Mouse (Mus musculus) liver, postnatal 0 days (tissue): ENCODE data around the gene Tbc1d5. TPM values are rescaled to one million over a fixed set of nuclear protein-coding genes. Genes with fewer than 3 reads are reported as not detected.

Experiments
- ATAC-seq: fragments of 200-750 bp; cut with Nextera tagmentation; 2 replicates; pipeline ENCODE4 v1.8.0; 2017; ENCODE audit warnings: mild to moderate bottlenecking, moderate library complexity
- DNase-seq: peaks from one replicate; pipeline ENCODE4 v3.0.0-alpha.2; 2016
- H3K27ac ChIP-seq: fragments of 300-500 bp; sonication (generic); 2 replicates; pipeline ENCODE4 v1.5.1; 2014; ENCODE audit warnings: antibody characterized with exemption, moderate library complexity, mild to moderate bottlenecking, low read depth
- H3K27me3 ChIP-seq: fragments of 300-500 bp; sonication (generic); 2 replicates; pipeline ENCODE4 v1.6.1; 2014; ENCODE audit warnings: low read length, control low read depth, mixed read lengths; ENCODE audit not compliant: insufficient read depth
- H3K36me3 ChIP-seq: fragments of 300-500 bp; sonication (generic); replicated peaks from 2 replicates; pipeline ENCODE4 v1.6.1; 2014; ENCODE audit warnings: mild to moderate bottlenecking, control low read depth, low read length, moderate library complexity, mixed read lengths; ENCODE audit not compliant: insufficient read depth
- H3K4me1 ChIP-seq: fragments of 300-500 bp; sonication (generic); 2 replicates; pipeline ENCODE4 v1.6.1; 2014; ENCODE audit warnings: antibody characterized with exemption, mild to moderate bottlenecking, control low read depth; ENCODE audit not compliant: insufficient read depth
- H3K4me2 ChIP-seq: fragments of 300-500 bp; sonication (generic); 2 replicates; pipeline ENCODE4 v1.6.1; 2014; ENCODE audit warnings: low read depth, mild to moderate bottlenecking, low read length, moderate library complexity, mixed read lengths
- H3K4me3 ChIP-seq: fragments of 300-500 bp; sonication (generic); 2 replicates; pipeline ENCODE4 v1.5.1; 2014; ENCODE audit warnings: low read depth, low read length
- H3K9ac ChIP-seq: fragments of 300-500 bp; sonication (generic); replicated peaks from 2 replicates; pipeline ENCODE4 v1.6.1; 2014; ENCODE audit warnings: mild to moderate bottlenecking, moderate library complexity
- H3K9me3 ChIP-seq: fragments of 300-500 bp; sonication (generic); 2 replicates; pipeline ENCODE4 v1.6.1; 2016; ENCODE audit warnings: mild to moderate bottlenecking, control low read depth, low read length, mixed read lengths
- CTCF ChIP-seq: sonication (generic); IDR thresholded peaks from 2 replicates; pipeline ENCODE4 v1.5.1; 2016; ENCODE audit warnings: antibody characterized with exemption, low read depth
- EP300 ChIP-seq: IDR thresholded peaks from 2 replicates; pipeline ENCODE4 v1.6.1; 2016; ENCODE audit warnings: antibody characterized with exemption, low read depth, mild to moderate bottlenecking
- WGBS: fragments of 180-500 bp; shearing (Covaris S2); extraction: QIAGEN DNeasy Blood & Tissue Kit; methylation state at CpG from one replicate; pipeline ENCODE4 v1.1.7; 2014; ENCODE audit not compliant: insufficient replicate concordance; 5-methylcytosine and 5-hydroxymethylcytosine counted together
- polyA plus RNA-seq: library from polyadenylated mRNA; unstranded; fragments of >200 nt; fragmentation: Nextera tagmentation; extraction: Ambion mirVana; gene quantifications from 2 replicates; pipeline ENCODE4 v1.2.1, GENCODE M21; 2015

Tbc1d5 gene
- polyA plus RNA-seq, 1 experiment from 2014 or later, result 2.5 TPM

GRCm38 (mm10) chr17:50740804-50741203 is 438.3 kb downstream of the Tbc1d5 start:
- no peak overlapping the region for H3K9ac ChIP-seq
- no peaks in the 10 kb centered on the region for H3K27me3 ChIP-seq
- no peaks in the 10 kb centered on the region for H3K9me3 ChIP-seq
- DNase-seq (no peak), ATAC-seq (no peak)
- H3K36me3 ChIP-seq, result peaks cover 7% of the 10 kb centered on the region
- H3K27ac ChIP-seq, result no peak overlapping the region
- H3K4me2 ChIP-seq, result no peak overlapping the region
- no peak for TF ChIP-seq CTCF
- no peak for TF ChIP-seq EP300
- H3K4me1 ChIP-seq, result peaks cover 5% of the 10 kb centered on the region
- H3K4me3 ChIP-seq, result no peak overlapping the region
- 22% methylated on average over 1 of the region's 1 CpGs for WGBS

DNA sequence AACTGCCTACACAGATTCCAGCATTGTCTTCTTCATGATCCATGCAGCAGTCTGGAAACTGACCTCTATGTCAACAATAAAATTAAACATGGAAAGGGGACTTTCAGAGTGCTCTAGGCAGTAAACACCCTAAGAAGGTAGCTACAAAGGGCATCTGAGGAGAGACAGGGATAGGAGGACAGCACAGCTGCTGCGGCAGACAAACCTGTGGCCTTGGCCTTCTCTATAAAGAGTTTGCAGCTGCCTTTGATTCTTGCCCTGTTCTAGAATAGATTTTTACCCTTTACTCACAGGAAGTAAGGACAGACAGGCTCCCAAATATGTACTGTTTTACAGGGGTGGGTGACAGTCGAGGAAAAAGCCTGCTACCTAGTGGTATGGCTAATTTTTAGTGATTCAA is 440.7 kb downstream of the Tbc1d5 start:
- Histone ChIP-seq H3K27ac (no peak overlapping the region), H3K9me3 (no peaks in the 10 kb centered on the region), H3K36me3 (peaks cover 11% of the 10 kb centered on the region), H3K4me3 (no peak overlapping the region), H3K4me1 (peaks cover 8% of the 10 kb centered on the region), H3K9ac (no peak overlapping the region), H3K4me2 (no peak overlapping the region), H3K27me3 (no peaks in the 10 kb centered on the region)
- DNase-seq (no peak), ATAC-seq (no peak)
- 63% methylated on average over 2 of the region's 2 CpGs for WGBS
- no peak for TF ChIP-seq CTCF
- no peak for TF ChIP-seq EP300

GRCm38 (mm10) chr17:50737068-50737467 is 442.1 kb downstream of the Tbc1d5 start:
- H3K27ac ChIP-seq, result no peak overlapping the region

GRCm38 (mm10) chr17:50735955-50736533 is 443.1 kb downstream of the Tbc1d5 start:
- no peak for ATAC-seq
- Histone ChIP-seq H3K36me3 (peaks cover 4% of the 10 kb centered on the region), H3K27me3 (no peaks in the 10 kb centered on the region), H3K27ac (0 out of 2 replicates have a peak overlapping the region, but pooled peaks have one; percentile 34), H3K4me3 (no peak overlapping the region), H3K9ac (no peak overlapping the region), H3K4me2 (no peak overlapping the region), H3K9me3 (no peaks in the 10 kb centered on the region), H3K4me1 (peaks cover 8% of the 10 kb centered on the region)
- no peak for DNase-seq
- 54% methylated on average over 8 of the region's 8 CpGs for WGBS
- no peak for TF ChIP-seq CTCF
- no peak for TF ChIP-seq EP300

More at GRCm38 (mm10) chr17:50737068-50737467, 442.1 kb downstream of the Tbc1d5 start:
- TF ChIP-seq CTCF (no peak), EP300 (no peak)
- no peak for DNase-seq
- Histone ChIP-seq H3K4me3 (no peak overlapping the region), H3K4me2 (no peak overlapping the region), H3K27me3 (no peaks in the 10 kb centered on the region), H3K36me3 (peaks cover 11% of the 10 kb centered on the region), H3K4me1 (peaks cover 8% of the 10 kb centered on the region), H3K9me3 (no peaks in the 10 kb centered on the region), H3K9ac (no peak overlapping the region)
- ATAC-seq, result no peak
- WGBS, result 30% methylated on average over 2 of the region's 2 CpGs

DNA sequence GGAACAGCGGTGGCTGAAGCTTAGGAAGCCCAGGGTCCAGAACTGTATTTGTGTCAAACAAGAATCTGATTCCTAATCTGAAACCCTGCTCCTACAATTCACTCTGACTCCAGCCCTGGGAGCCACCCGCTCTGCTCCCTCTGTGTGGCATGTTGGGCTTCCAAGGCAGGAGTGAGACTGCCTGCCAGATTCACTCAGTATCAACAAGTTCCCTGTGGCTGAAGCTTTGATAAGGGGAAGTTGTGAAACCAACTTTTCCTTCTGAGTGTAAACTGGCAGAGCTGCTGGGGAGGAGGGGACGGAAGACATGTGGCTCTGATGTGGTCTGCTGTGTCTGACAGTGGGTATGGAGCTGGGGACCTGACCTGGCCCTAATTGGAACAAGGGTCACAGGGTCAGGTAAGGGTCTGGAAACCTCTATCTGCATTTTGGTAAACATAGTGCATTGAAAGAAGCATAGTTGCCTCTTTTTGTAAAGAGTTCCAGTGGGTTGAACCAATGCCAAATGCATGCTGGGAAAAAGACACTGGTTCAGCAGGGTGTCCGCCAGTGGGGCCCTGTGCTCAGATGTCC is 443.7 kb downstream of the Tbc1d5 start:
- WGBS, result 62% methylated on average over 4 of the region's 4 CpGs
- Histone ChIP-seq H3K4me3 (no peak overlapping the region), H3K27ac (0 out of 2 replicates have a peak overlapping the region, but pooled peaks have one; percentile 34), H3K9ac (no peak overlapping the region), H3K9me3 (no peaks in the 10 kb centered on the region), H3K4me1 (peaks cover 8% of the 10 kb centered on the region), H3K36me3 (peaks cover 4% of the 10 kb centered on the region; the same call in 1 of the 2 replicates), H3K4me2 (no peak overlapping the region), H3K27me3 (no peaks in the 10 kb centered on the region)
- TF ChIP-seq CTCF, result no peak
- no peak for TF ChIP-seq EP300
- DNase-seq (no peak), ATAC-seq (peak; percentile 27; the same call in 1 of the 2 replicates)

DNA sequence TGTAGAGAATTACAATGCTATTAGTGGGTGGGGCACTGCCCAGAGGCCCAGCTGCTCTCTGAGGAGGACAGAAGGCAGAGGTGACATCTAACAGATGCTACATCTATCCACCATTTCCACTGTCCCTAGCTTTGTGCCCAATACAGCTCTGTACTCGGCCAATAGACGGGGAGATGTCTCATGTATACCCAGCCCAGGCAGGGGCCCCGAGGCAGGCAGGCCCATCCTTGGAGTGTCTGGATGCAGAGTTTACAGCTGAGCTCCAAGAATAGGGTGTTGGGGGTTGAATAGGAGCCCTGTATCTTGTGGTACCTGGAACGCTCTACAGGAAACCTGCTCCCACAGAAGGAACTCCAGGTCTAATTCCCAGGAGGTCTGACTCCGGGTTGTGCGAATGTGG is 444.4 kb downstream of the Tbc1d5 start:
- H3K4me3 ChIP-seq, result no peak overlapping the region
- H3K27me3 ChIP-seq, result no peaks in the 10 kb centered on the region
- H3K4me2 ChIP-seq, result no peak overlapping the region
- H3K27ac ChIP-seq, result no peak overlapping the region
- H3K9ac ChIP-seq, result no peak overlapping the region
- ATAC-seq (no peak), DNase-seq (no peak)
- H3K9me3 ChIP-seq, result no peaks in the 10 kb centered on the region
- no peak for TF ChIP-seq CTCF
- no peak for TF ChIP-seq EP300
- H3K4me1 ChIP-seq, result peaks cover 8% of the 10 kb centered on the region
- H3K36me3 ChIP-seq, result peaks cover 4% of the 10 kb centered on the region; the same call in 1 of the 2 replicates
- 75% methylated on average over 6 of the region's 6 CpGs for whole genome bisulfite sequencing
